Mouse (Mus musculus) thymus, postnatal 36 days (tissue): Measurements from ENCODE around the gene Sat2.
A peak's percentile ranks its signal among the peaks of the same experiment; 100 is the strongest.

Source experiments
- DNase-seq, 2 experiments: peaks; one replicate each; pipeline ENCODE4 v3.0.0; 2022; ENCODE audit warnings: mixed read lengths in 2 of 2

Sat2 gene

DNA sequence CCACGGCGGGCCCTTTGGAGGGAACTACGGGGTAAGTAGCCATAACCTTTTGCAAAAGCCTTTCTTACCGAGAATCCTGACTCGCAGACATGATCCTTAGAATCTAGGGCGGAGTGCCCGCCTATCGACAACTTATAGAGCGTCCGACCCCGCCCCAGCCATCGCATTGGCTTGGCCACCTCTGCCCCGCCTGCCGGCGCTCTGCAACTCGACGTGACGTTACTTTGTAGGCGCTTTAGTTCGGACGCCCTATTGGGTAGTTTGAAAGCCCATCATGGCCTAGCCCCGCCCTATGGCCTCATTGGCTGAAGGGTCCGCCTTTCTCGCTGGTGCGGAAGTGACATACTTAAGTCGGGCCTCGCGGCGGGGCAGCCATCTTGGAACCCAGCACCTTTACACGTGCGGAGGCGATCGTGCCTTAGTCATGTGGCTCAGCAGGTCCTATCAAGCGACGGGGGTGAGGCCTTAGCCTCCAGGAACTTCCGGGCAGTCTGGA is 50.4 kb downstream of the Sat2 start, which contains the start of gene Eif4a1:
Eif4a1 (minus strand) TSS at position 213 of the 496 bp plus-strand sequence.
- DNase-seq = peak; percentile 99 to 100
